Mouse (Mus musculus) hindbrain, embryonic 10.5 days (tissue): ENCODE measurements around the gene Adgrb3. TPM values are rescaled to one million over a fixed set of nuclear protein-coding genes. Genes with fewer than 3 reads are reported as not detected.
A peak's percentile ranks its signal among the peaks of the same experiment; 100 is the strongest.
"Not testable (repeated sequence)": the region's sequence is repeated elsewhere in the genome, so short reads cannot be mapped to it uniquely, and the experiment has no call there.

Experiments used
- DNase-seq: peaks from one replicate; pipeline ENCODE4 v3.0.0-alpha.2; 2017; ENCODE audit warnings: low spot score
- H3K27ac ChIP-seq: fragments of 300-500 bp; sonication (generic); 2 replicates; pipeline ENCODE4 v1.5.1; 2016; ENCODE audit warnings: mild to moderate bottlenecking, moderate library complexity
- H3K27me3 ChIP-seq: fragments of 300-500 bp; sonication (generic); 2 replicates; pipeline ENCODE4 v1.6.1; 2016; ENCODE audit warnings: mild to moderate bottlenecking; ENCODE audit not compliant: poor library complexity, insufficient read depth, severe bottlenecking
- H3K36me3 ChIP-seq: fragments of 300-500 bp; sonication (generic); 2 replicates; pipeline ENCODE4 v1.6.1; 2016; ENCODE audit warnings: mild to moderate bottlenecking, moderate library complexity
- H3K4me1 ChIP-seq: fragments of 300-500 bp; sonication (generic); replicated peaks from 2 replicates; pipeline ENCODE4 v1.6.1; 2016; ENCODE audit warnings: mild to moderate bottlenecking
- H3K4me3 ChIP-seq: fragments of 300-500 bp; sonication (generic); 2 replicates; pipeline ENCODE4 v1.5.1; 2016; ENCODE audit warnings: mild to moderate bottlenecking, moderate library complexity
- H3K9me3 ChIP-seq: fragments of 300-500 bp; sonication (generic); 2 replicates; pipeline ENCODE4 v1.6.1; 2016; ENCODE audit warnings: mild to moderate bottlenecking, moderate library complexity
- WGBS: fragments of 180-500 bp; shearing (Covaris S2); methylation state at CpG from one replicate; pipeline ENCODE4 v1.1.7; 2016; 5-methylcytosine and 5-hydroxymethylcytosine counted together
- polyA plus RNA-seq: library from polyadenylated mRNA; unstranded; fragments of >200 nt; fragmentation: Nextera tagmentation; extraction: Ambion mirVana; gene quantifications from 2 replicates; pipeline ENCODE4 v1.2.1, GENCODE M21; 2016

The Adgrb3 gene
- polyA plus RNA-seq, 1 experiment from 2014 or later = 8.4 TPM

DNA sequence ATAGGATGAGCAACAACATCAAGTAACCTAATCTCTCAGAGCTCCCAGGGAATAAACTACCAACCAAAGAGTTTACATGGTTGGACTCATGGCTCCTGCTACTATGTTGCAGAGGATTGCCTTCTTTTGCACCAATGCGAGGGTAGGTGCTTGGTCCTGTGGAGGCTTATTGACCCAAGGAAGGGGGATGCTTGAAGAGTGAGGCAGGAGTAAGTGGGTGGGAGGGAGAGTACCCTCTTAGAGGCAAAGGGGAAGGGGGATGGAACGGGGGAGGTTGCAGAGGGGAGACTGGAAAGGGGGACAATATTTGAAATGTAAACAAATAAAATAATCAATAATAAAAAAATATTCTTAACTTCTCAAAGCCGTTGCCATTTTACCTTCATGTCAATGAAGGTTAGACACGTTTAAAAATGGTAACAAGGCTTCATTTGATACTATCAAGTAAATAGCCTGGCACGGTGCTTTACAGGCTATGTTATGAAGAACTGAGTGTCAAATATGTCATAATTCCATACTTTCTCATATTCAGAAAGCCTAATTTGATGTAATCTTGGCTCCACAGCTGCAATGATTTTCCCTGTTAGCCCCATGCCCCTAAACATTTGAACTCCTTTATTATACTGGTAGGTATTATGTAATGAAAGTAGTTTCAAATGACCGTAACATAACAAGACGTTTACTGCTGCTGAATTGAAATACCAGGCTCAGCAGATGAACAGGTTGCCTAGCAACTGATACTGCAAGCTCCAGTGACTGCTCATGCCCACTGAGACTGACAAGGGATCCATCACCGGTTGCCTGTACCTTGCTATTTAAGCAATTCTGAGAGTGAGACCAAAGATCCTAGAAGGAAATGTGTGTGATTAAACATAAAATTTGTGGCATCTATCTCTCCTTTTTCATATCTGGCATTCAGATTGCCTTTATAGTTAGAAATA is 796.1 kb downstream of the Adgrb3 start:
- Histone ChIP-seq H3K27me3 (no peaks in the 10 kb centered on the region), H3K4me1 (peaks cover 10% of the 10 kb centered on the region; the same call in 1 of the 2 replicates), H3K9me3 (no peaks in the 10 kb centered on the region), H3K27ac (no peak overlapping the region), H3K4me3 (no peak overlapping the region), H3K36me3 (no peaks in the 10 kb centered on the region)
- peak; percentile 13 for DNase-seq
- WGBS = 52% methylated on average over 8 of the region's 8 CpGs

DNA sequence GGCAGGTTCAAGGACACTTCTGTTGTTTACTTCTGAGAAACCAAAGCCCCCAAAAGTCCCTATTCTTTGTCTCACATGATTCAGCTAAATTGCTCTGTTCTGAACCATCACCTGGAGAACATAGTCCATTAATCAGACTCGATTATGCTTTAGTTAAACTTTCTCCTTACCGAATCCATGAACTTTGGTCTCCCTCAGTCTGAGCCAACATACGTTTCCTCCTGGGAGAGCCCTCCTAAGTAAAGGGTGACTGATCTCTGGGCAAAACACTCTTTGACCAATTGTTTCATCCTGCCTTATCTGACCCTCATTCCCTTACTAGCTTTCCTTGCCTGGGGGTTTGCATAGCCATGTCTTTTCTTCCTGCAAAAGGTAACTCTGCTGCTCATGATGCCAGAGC is 806.4 kb downstream of the Adgrb3 start:
- H3K4me1 ChIP-seq = no peaks in the 10 kb centered on the region
- no peak overlapping the region for H3K4me3 ChIP-seq
- H3K36me3 ChIP-seq = no peaks in the 10 kb centered on the region
- no peaks in the 10 kb centered on the region for H3K27me3 ChIP-seq
- H3K27ac ChIP-seq = no peak overlapping the region
- no peak for DNase-seq
- 86% methylated on average over 3 of the region's 3 CpGs for WGBS
- no peaks in the 10 kb centered on the region for H3K9me3 ChIP-seq

DNA sequence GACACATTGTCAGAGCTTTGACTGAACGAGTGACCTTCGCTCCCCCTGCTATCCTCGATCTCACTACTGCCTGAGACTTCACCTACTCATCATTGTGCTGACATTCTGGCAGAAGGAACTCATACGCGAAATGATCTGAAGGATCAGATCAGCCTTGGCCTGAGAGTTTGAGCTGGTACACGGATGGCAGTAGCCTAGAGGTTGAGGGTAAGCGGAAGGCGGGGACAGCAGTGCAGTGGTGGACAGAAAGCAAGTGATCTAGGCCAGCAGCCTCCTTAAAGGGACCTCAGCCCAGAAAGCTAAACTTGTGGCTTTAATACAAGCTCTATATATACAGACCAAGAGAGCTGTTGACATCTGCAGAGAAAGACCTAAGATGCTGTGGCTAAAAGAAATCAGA is 811.7 kb downstream of the Adgrb3 start:
- WGBS = 89% methylated on average over 8 of the region's 8 CpGs
- not testable (repeated sequence) for H3K4me1 ChIP-seq

More for the DNA sequence above, 811.7 kb downstream of the Adgrb3 start:
- not testable (repeated sequence) for H3K4me3 ChIP-seq, H3K27ac ChIP-seq, H3K27me3 ChIP-seq, H3K36me3 ChIP-seq, H3K9me3 ChIP-seq, DNase-seq
